Mouse (Mus musculus) cerebellum, adult 11-12 months (tissue): ENCODE data around the gene 3110040N11Rik.
A peak's percentile ranks its signal among the peaks of the same experiment; 100 is the strongest.
"Not testable (repeated sequence)": the region's sequence is repeated elsewhere in the genome, so short reads cannot be mapped to it uniquely, and the experiment has no call there.

Source experiments
- DNase-seq: peaks from one replicate; pipeline ENCODE4 v3.0.0; 2022

Gene 3110040N11Rik

DNA sequence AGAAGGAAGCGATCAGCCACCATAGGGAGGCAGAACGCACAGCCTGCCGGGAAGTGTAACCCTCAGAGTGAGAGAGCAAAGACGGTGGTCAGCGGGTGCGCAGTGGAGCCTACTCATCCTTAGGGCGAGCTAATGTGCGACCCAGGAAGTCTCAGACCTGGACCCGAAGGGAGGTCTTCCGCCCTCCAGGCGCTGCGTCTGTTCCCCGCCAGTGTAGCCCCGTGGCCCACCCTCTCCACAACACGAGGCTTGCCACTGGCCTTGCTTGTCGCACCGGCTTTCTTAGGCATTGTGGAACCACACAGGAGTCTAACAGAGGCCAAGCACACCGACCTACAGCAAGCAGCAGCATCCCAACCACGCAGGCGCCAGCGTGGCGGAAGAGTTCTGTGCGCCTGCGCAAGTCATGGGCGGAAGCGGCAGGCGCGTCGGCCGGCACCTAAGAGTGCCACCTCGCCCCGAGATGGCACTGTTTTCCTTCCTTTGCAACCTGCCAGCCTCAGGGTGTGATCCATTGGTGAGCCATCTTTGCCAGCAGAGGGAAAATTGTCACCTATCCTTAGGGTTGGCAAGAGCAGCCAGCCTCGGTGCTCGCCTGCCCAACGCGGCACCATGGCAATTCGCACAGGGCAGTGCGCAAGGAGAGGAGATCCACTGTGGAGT, at the start of gene 3110040N11Rik:
Gene 3110040N11Rik (minus strand): TSS at position 384 of the 663 bp plus-strand sequence.
- peak; percentile 89 for DNase-seq

DNA sequence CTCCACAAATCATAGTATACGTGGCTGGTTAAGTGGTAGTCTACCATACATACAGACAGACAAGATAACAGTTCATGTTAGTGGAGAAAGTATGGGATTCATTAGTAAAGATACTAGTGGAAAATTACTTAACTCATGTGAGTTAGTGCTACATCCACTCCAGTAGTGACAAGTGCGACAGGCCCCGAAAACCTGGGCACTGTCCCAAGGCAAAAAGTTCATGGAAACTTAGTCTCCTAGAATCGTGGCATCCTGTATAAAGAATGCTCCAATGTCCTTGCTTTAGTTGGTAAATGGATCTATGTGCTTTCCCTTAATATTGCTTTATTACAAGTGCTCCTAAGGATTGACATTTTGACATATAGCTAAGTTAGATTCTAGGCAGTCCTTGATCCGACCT, 48.5 kb upstream of the 3110040N11Rik start:
- not testable (repeated sequence) for DNase-seq

DNA sequence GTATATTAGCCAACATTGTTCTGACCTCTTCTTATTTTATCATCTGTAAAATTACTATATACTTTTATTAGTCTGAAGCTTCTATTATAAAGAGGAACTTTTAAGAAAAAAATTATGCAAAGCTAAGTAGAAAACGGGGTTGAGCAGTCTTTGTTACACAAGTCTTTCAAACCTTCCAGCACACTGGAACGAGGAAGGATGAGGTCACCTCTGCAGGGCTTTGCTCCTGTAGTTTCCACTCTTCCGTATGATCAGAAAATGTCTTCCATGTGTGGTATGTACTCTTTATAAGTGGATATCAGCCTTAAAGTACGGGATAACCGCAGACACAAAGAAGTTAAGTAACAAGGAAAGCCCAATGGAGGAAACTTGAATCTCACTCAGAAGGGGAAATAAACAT, 46.2 kb upstream of the 3110040N11Rik start:
- no peak for DNase-seq

DNA sequence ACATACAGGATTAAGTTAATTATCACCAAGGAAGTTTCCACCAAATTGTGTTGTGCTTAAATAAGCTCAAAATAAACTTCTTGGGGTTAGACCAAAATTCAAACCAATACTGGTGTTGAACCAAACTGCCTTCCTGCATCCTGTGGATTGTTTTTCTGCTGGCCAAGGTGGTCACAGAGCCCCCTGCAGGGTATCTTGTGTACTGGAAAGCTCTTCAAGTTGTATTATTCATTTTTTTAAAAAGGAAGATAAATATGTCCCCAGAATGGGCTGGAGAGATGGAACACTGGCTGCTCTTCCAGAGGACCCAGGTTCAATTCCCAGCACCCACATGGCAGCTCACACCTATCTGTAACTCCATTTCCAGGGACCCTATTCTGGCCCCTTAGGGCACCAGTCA, 45.6 kb upstream of the 3110040N11Rik start:
- DNase-seq: no peak

DNA sequence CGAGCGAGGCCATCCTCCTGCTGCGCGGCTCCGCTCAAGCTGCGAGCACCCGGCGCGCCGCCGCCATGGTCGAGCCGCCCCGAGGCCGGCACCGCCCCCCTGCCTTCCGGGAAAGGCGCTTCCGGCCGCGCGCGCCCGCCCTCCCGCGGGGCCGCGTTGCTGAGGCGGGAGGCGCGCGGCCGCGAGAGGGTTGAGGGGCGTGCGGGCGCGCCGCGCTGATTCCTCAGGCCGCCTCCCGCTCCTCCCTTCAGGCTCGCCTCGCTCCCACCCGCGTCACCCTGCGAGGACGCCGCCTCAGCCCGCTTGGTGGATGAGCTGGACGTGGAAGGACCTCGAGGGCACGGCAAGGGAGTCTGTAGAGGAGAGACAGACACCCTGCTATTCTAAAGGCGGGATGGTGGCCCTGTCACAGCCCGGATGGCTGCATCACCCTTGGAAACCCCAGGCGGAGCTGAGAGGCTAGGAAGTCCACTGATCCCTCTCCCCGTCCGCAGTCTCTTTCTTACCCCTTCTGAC, 40.2 kb upstream of the 3110040N11Rik start, which contains the start of gene Btbd1:
Gene Btbd1 (minus strand): TSS at position 53 of the 516 bp plus-strand sequence.
- peak; percentile 67 for DNase-seq

DNA sequence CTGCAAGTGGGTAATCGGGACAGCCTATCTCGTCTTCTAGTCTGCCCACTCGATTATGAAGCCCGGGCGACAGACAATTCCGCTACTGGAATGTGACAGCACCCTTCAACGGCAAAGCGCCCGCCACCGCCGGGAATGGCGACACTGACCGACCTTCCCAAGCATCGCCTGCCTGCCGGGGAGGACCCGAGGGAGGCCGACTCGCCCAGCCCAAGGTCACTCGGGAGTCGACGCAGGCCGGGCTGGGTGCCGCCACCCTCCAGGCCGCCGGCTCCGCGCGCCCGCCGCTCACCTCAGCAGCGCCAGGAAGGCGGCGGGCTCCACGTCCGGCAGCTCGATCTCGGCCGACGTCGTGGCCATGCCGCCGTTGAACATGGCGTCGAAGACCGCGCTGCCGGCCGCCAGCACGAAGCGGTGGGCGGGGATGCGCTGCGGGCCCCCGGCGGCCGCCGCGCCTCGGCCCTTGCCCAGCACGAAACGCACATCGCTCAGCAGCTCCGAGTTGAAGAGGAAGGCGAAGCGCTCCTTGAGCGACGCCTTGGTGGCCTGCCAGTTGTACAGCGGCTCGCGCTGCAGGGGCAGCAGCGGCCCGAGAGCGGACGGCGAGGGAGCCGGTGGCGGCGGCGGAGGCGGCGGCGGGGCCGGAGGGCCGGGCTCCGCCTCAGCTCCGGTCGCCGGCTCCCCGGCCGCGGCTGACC, 39.6 kb upstream of the 3110040N11Rik start:
- DNase-seq: peak; percentile 59

DNA sequence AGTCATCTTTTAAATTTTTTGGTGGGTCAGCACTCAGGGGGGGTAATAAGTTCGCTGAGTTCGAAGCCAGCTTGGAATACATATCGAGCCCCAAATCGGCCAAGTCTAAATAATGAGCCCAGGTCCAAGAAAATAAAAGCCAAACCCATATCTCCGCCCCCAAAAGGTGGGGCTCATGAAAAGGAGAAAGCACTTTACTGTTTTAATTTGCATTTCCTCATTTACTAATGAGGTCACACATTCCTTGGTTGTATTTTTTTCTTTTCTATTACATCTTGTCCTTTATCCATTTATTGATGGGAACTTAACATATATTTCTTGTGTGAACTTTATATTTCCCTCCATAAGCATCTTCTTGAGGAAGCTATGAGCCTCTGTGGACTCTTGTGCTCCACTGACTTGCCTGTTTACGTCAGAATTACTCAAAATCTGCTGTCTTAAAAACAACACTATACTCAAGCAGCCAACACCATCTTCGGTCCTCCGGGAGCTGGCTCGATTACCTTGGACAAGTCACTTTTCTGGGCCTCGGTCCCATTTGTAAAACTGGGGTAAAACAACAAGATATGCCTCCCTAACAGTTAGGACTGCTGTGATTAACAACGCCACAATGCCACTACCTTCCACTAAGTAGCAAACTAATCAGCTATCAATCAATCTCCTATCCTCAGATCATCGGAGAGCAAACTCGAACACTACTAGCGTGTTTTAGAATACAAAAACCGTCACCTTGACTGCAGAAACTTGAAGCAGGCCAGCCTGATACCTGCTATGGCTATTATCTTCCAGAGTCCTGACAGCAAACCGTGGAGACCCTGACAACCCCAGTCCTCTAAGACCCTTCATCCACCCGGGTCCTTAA, 38.8 kb upstream of the 3110040N11Rik start:
- DNase-seq: no peak

DNA sequence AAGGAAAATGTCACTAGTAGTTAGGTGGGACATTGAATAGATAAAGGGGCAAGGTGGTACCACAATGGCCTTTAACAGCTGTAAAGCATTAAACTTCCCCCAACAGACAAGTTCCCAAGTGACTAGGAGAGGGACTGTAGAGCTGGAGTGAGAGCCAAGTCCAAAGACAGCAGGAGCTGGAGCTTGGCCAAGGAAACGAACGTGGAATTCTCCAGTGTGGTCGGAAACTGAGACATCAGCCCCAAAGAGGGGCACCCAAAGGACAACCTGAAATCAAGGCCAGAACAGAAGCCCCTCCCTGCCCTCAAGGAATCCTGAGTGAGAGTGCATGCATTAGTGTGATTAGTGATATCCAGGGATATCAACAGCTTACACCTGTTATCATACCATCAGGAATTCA, 36.1 kb upstream of the 3110040N11Rik start:
- DNase-seq: no peak

DNA sequence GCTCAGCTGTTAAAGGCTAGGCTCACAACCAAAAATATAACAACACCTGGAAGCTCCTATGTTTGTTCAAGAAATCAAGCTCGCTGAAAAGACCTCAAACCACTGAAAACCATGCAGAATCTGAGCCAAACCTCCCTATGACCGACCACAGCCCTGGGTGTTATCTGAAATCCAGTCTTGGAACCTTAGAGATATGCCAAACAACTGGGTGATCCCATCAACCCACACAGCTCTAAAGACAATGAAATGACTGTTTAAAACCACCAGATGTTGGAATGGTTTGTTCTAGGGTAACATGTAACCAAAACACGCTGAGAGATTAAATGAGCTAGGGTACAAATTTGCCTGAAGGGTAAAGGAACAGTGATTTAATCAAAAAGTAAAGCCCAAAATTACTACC, 35.6 kb upstream of the 3110040N11Rik start:
- DNase-seq: no peak

DNA sequence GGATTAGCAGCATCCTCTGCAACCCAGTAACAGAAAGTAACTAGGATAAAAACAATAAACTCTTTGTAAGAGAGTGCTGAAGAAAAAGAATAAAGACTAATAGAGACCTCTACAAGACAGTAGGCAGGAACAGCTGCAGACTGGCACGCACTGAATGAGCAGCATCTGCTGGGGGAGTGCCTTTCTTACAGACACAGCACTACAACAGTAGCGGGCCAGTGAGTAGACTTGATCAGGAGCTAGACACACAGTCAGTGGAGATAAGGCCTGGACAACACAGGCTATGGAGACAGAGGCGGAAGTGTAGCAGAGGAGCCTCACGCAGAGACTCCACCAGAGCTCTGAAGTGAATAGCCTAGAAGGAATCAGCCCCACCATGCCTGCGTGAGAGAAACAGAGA, 16.8 kb upstream of the 3110040N11Rik start:
- no peak for DNase-seq

DNA sequence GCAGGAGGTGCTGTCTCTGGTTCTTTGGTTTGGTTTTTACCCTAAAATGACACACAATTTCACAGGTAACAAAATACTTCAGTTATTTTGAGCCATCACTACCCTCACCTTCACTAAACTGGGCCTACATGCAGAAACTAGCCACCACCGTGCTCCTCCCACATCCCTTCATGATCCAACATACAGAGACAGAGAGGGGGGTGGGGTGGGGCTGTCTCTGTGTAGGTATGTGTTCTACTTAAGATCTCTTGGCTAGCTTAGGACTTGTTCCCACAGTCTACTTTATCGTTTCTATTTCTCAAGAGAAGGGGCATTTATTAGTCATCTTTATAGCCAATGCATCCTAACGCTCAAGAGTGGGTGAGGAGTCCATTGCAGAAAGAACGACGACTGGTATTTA, 742 bp downstream of the 3110040N11Rik start:
- DNase-seq: peak; percentile 32

DNA sequence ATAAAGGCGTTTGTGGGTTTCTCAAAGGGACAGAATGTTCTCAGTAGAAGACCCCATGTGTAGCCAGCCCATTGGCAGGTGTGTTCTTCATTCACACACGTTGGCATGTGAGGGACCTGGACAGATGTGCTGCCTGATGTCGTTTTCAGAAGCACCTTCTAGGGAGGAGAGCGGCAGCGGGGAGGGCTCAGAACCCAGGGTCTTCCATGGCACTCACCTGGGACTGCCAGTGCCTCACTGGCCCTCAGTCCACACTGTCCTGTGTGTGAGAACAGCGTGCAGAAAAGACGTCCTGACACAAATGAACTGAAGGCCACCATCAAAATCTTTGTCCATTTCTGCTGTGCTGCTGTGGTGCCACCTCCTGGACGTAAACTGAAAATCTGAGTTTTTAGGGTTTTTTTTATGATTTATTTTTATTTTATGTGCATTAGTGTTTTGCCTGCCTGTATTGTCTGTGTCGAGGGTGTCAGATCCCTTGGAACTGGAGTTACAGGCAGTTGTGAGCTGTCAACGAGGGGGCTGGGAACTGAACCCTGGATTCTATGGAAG, 11.5 kb downstream of the 3110040N11Rik start:
- DNase-seq: no peak

DNA sequence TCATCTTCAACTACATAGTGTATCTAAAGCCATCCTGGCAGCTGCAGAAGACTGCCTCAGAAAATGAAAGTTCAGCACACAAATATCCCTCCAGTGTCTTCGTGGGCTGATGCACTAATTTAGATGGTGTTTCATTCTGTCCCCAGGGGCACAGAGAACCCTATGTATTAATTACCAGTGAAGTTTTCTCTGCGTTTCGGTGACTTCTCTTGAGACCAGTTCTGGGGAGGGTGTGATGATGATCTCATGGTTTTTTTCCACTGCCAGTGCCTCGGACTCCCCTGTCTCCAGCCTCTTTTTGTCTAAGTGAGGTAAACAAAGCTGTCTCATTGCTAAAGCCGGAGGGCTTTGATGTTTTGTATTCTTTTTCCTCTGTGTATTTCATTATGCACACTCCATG, 14.0 kb downstream of the 3110040N11Rik start:
- no peak for DNase-seq

DNA sequence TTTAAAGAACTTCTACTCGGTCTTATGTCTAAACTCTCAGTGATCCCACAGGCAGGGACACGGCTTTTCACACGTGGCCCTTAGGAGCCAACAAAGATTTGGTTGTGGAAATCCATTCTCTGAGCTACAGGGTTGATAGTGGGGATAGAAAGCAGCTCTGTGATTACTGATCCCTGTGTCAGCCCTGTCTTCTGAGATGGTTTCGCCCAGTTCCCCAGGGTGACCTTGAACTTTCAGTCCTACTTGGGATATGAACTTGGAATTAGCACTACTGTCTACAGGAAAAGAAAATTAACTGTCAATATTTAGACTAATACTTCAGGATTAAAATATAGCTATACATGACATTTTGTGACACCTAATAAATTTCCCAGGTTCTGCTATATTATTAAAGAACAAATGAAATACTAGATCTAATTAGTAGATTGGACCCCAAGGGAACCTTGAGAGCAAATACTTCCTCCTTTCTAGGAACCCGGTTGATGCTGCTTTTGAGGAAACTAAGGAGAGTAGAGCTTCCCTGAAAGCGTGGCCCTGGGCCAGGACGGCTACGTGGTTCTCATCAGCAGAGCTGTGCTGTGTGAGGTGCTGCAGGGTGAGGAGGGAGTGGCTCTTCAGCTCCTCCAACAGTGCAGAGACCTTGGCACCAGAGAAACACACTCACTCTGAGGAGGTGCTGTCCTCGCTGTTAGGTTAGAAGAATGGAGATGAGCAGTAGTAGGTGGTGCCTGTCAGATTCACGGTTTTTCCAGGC, 16.3 kb downstream of the 3110040N11Rik start:
- no peak for DNase-seq

DNA sequence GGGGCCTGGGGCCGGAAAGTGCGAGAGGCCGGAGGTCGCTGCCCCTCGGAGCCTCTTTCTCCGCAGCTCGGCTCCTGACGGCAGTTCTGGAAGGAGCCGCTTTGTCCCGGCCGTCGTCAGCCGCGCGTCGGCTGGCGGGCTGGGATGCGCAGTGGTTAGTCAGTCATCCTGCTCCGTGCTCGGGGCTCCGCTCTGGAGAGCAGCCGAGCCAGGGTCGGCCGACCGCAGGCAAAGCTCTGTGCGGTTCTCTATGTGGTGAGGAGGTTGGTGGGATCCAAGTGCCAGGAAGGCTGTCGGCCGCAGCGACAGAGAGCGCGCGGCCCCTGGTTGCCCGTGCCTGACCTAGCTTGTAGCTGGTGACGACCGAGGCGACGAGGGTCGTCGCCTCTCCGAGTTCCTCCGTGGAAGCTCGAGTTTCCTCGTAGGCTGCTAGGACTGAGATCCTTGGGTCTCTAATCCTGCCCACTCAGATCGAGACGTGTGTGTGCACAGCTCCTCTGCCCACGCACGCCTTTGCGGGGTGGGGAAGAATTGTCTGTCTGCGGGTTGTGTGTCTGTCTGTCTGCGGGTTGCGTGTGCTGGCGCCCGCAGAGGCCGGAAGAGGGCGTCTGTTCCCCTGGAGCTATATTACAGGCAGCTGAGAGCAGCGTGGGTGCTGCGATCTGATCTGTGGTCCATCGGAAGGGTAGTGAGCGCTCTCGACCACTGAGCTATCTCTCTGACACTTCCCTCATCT, 26.0 kb downstream of the 3110040N11Rik start:
- DNase-seq: peak; percentile 29

DNA sequence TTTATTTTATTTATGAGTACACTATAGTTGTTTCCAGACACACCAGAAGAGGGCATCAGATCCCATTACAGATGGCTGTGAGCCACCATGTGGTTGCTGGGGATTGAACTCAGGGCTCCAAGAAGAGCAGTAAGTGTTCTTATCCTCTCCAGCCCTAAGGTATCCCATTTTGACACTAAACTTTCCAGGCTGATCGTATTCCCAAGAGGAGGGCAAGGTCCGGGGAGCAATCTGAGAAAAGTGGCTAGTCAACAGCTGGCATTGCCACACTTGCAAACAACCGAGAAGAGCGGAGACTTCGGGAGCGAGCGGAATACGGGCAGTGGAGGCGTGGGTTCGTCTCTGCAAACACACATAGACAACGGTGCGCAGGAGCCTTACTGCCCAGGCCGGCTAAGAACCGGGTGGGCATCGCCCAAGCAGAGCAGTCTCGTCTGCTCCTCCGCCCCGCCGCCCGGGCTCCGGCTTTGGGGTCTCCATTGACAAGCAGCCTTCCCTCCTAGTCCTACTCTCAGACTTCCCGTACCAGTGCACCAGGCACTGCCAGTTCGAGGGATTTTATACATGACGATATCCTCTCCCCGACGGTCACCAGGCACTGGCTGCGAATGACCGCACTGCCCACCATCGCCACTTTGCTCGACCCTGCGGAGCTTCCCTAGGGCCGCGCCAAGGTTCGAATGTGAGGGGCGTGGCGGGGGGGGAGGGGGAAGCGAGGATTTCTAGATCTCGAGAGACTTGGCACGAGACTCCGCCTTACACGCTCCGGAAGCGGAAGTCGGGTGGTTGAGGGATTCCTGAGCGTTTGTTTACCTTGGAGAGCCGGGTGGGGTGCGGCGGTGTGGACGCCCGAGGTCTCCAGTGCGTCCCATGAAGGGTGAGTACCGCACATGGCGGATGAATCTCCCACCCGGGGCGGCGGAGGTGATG, 26.8 kb downstream of the 3110040N11Rik start, which contains the start of gene Ramac:
Gene Ramac (plus strand): TSS at position 746 of the 930 bp plus-strand sequence.
- peak; percentile 81 for DNase-seq

DNA sequence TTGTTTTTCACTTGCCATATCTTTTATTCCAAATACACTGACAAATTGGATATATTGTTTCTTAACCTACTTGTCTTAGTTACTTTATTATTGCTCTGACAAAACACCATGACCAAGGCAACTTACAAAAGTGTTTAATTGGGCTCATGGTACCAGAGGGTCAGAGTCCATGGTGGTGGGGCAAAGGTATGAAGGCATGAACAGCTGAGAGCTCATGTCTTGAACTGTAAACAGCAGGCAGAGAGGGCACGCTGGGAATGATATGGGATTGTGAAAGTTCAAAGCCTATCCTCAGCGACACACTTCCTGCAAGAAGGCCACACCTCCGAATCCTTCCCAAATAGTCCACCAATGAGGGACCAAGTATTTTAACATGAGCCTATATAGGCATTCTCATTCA, 41.3 kb downstream of the 3110040N11Rik start:
- no peak for DNase-seq

DNA sequence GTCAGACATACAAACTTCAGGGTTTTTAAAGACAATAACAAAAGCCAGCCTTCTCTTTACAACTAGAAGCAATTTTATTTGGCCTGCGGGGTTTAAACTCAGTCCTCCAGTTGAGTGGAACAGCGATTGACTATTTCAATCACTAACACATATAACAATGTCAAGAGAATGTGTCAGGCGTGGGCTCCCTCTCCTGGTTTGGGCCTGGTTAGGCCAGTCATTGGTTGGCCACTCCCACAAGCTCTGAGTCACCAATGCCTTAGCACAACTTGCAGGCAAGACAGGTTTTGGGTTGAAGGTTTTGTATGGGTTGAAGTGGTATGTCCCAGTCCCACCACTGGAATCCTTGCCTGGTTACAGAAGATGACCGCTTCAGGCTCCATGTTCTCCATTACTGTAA, 45.1 kb downstream of the 3110040N11Rik start:
- peak; percentile 8 for DNase-seq

DNA sequence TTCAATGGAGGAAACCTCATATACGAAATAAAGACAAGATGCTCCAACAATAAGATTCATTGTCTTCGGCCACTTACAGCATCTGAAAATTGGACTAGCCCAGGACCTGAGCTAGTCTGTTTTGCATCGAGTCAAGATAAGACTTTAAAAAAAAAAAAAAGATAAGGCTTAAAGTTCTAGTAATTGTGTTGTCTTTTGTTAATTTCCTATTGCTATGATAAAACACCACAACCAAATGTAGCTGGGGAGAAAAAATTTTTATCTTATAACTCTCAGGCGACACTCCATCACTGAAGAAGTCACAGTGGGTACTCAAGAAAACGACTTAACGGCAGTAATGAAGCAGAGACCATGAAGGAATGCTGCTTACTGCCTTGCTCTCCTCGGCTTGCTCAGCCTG, 49.3 kb downstream of the 3110040N11Rik start:
- DNase-seq: no peak

DNA sequence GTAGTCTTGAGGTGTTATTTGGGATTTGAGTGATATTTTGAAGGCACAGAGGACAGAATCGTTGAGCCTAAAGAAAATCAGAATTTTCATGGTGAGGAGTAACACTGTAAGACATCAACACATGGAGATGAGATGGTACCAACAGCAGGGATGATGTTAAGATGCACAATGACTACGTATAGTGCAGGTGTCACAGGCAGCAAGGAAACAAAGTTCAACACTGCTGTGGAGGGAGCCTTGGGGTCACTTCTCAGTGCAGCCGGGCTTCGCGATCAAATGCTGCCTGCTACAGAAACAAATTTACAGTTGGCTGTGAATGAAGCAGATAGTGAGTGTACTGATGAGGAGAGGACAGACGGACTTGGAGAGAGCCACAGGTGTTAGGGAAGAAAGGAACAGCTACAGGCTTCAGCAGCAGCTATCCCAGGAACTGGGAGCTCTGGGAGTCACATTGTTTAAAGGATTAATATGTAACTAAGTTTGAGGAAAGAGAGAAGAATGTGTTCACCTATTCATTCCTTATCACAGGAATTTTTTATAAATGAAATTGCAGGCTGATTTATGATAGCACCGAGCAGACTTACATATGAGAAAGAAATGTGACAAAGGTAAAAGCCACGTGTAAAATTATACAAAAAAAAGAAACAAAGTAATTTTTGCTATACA, 50.4 kb downstream of the 3110040N11Rik start:
- DNase-seq: no peak
